In genomic region chr10:69366877-69367387, GRCm38 (mm10) we compare ENCODE assay signal across 11 mouse cellular contexts. TPM values are rescaled to one million over a fixed set of nuclear protein-coding genes. Genes with fewer than 3 reads are reported as not detected.
DNase-seq lines count a peak whose midpoint lies in the region; ATAC-seq lines count a peak whose summit lies in the region.
"Had no signal": no experiment of that assay in that cellular context is flagged by ENCODE, and none has a peak within 500 bp of the region (broad histone marks: within the 10 kb centered on the region; RNA-seq: fewer than 3 reads in every experiment).

No protein-coding gene starts in this region.

- H3K27ac ChIP-seq in heart, embryonic 10.5 days = no peak overlapping the region
- H3K27ac ChIP-seq: liver, embryonic 13.5 days; neural tube, embryonic 12.5 days had no signal

- ATAC-seq in CD4-positive, CD25-positive, alpha-beta regulatory T cell, adult 4 months = no peak
- ATAC-seq in common myeloid progenitor, adult 5-6 weeks (replicated peaks; ENCODE audit: low read depth, poor library complexity, severe bottlenecking) = 0 out of 2 replicates have a peak, but pooled peaks have one; percentile 56

- H3K36me3 ChIP-seq in heart, embryonic 10.5 days = no peaks in the 10 kb centered on the region
- H3K36me3 ChIP-seq: liver, embryonic 13.5 days; neural tube, embryonic 12.5 days had no signal

- H3K4me1 ChIP-seq in heart, embryonic 10.5 days = no peaks in the 10 kb centered on the region
- H3K4me1 ChIP-seq: liver, embryonic 13.5 days; neural tube, embryonic 12.5 days had no signal

- peak; percentile 49 for DNase-seq in CD4-positive, CD25-positive, alpha-beta regulatory T cell, adult 2 months (ENCODE audit: low read depth, low spot score)
- peak; percentile 9 for DNase-seq in layer of hippocampus, adult 11-12 months (ENCODE audit: low spot score)
- DNase-seq in layer of hippocampus, postnatal 36 days = no peak
- peak; percentile 76 for DNase-seq in A20 (ENCODE audit: low read depth, low spot score)
- no peak for DNase-seq in urinary bladder, postnatal 14 days (ENCODE audit: low spot score)
- DNase-seq in heart, embryonic 10.5 days (ENCODE audit: low spot score) = no peak
- DNase-seq: kidney, adult 11 months; liver, embryonic 13.5 days had no signal

- H3K9me3 ChIP-seq in heart, embryonic 10.5 days = no peaks in the 10 kb centered on the region
- H3K9me3 ChIP-seq: liver, embryonic 13.5 days; neural tube, embryonic 12.5 days had no signal

- H3K27me3 ChIP-seq in heart, embryonic 10.5 days (ENCODE audit: insufficient read depth, poor library complexity, severe bottlenecking) = no peaks in the 10 kb centered on the region
- H3K27me3 ChIP-seq: liver, embryonic 13.5 days; neural tube, embryonic 12.5 days had no signal

- H3K4me3 ChIP-seq in heart, embryonic 10.5 days = no peak overlapping the region
- H3K4me3 ChIP-seq: liver, embryonic 13.5 days; neural tube, embryonic 12.5 days had no signal

- WGBS in heart, embryonic 10.5 days = 83% methylated on average over 13 of the region's 13 CpGs

RNA-seq across cellular contexts. Expression of gene Cdk1, which starts 14.2 kb away (rescaled TPM):
- 10 to 100 TPM; 17.5 to 18.6 TPM for polyA plus RNA-seq in CD4-positive, CD25-positive, alpha-beta regulatory T cell, adult 4 months (2017; shearing (Covaris generic))
- 1 to 10 TPM; 1.2 to 1.5 TPM for total RNA-seq in layer of hippocampus, postnatal 36 days (2021)
- 228 and 241 TPM in 2 replicates for total RNA-seq in common myeloid progenitor, adult 5-6 weeks (2017)
- 411 and 465 TPM in 2 replicates for polyA plus RNA-seq in heart, embryonic 10.5 days (2016; fragmentation: Nextera tagmentation; extraction: Ambion mirVana)

RNA-seq across cellular contexts. Expression of gene Ank3, which starts 31.6 kb away (rescaled TPM):
- polyA plus RNA-seq in CD4-positive, CD25-positive, alpha-beta regulatory T cell, adult 4 months (2017; shearing (Covaris generic)) = 1 to 10 TPM; 1.1 to 1.2 TPM
- total RNA-seq in layer of hippocampus, postnatal 36 days (2021) = 100 to 1,000 TPM; 459 to 516 TPM
- 0.50 and 1.2 TPM in 2 replicates for total RNA-seq in common myeloid progenitor, adult 5-6 weeks (2017)
- 54.8 and 74.8 TPM in 2 replicates for polyA plus RNA-seq in heart, embryonic 10.5 days (2016; fragmentation: Nextera tagmentation; extraction: Ambion mirVana)

Comparison
In these comparisons a context has a peak if more than half of its experiments do, and no peak if none do; other contexts are left out.
1. DNase-seq: peak in CD4-positive, CD25-positive, alpha-beta regulatory T cell, adult 2 months (single experiment), layer of hippocampus, adult 11-12 months (single experiment) and A20 (single experiment); none in layer of hippocampus, postnatal 36 days (0 of 2), urinary bladder, postnatal 14 days (single experiment) and heart, embryonic 10.5 days (single experiment).
2. RNA of gene Cdk1, which starts 14.2 kb away (total RNA-seq): 228 to 241 TPM in common myeloid progenitor, adult 5-6 weeks; 1.2 to 1.5 TPM in layer of hippocampus, postnatal 36 days; every median in the first group is over 10 times any median in the second.
3. RNA of gene Ank3, which starts 31.6 kb away (total RNA-seq): 459 to 516 TPM in layer of hippocampus, postnatal 36 days; 0.50 to 1.2 TPM in common myeloid progenitor, adult 5-6 weeks; every median in the first group is over 100 times any median in the second.